Mouse (Mus musculus) thymus, adult 2 months (tissue): ENCODE measurements at regions not wholly inside any gene's neighbourhood (a gene's known extent, or its start where the extent isn't known, plus 50 kb on each side); places are given as distances from the start of the nearest gene placed in this dataset.

Source experiments
- DNase-seq: peaks from one replicate; pipeline ENCODE4 v3.0.0; 2021
- H3K27ac ChIP-seq: fragments of 200-500 bp; 2 replicates; pipeline ENCODE4 v1.5.1; 2012; ENCODE audit warnings: low read length, control low read depth; ENCODE audit not compliant: control insufficient read depth, insufficient read depth
- H3K27me3 ChIP-seq: fragments of 200-500 bp; 2 replicates; pipeline ENCODE4 v1.6.1; 2012; ENCODE audit warnings: mild to moderate bottlenecking, low read length, moderate library complexity, mixed read lengths; ENCODE audit not compliant: control insufficient read depth, insufficient read depth
- H3K36me3 ChIP-seq: fragments of 200-500 bp; 2 replicates; pipeline ENCODE4 v1.6.1; 2012; ENCODE audit warnings: mild to moderate bottlenecking, low read length, moderate library complexity; ENCODE audit not compliant: control insufficient read depth, insufficient read depth
- H3K4me1 ChIP-seq: fragments of 200-500 bp; replicated peaks from 2 replicates; pipeline ENCODE4 v1.6.1; 2012; ENCODE audit warnings: low read length; ENCODE audit not compliant: control insufficient read depth, insufficient read depth
- H3K4me3 ChIP-seq: fragments of 200-500 bp; 2 replicates; pipeline ENCODE4 v1.5.1; 2012; ENCODE audit warnings: mild to moderate bottlenecking, low read length, control low read depth, moderate library complexity; ENCODE audit not compliant: control insufficient read depth, insufficient read depth
- CTCF ChIP-seq: fragments of 200-500 bp; IDR thresholded peaks from 2 replicates; pipeline ENCODE4 v1.5.1; 2012; ENCODE audit warnings: mild to moderate bottlenecking, control low read depth, low read length, moderate library complexity, borderline replicate concordance; ENCODE audit not compliant: control insufficient read depth, poor library complexity, insufficient read depth; ENCODE audit errors: extremely low read depth
- POLR2A ChIP-seq: fragments of 200-500 bp; IDR thresholded peaks from 2 replicates; pipeline ENCODE4 v1.6.1; 2012; ENCODE audit warnings: mild to moderate bottlenecking, low read length, control low read depth, moderate library complexity; ENCODE audit not compliant: control insufficient read depth, poor library complexity, insufficient read depth; ENCODE audit errors: extremely low read depth
- WGBS: fragments of 180-500 bp; shearing (Covaris S2); methylation state at CpG from one replicate; pipeline ENCODE4 v1.1.7; 2018; 5-methylcytosine and 5-hydroxymethylcytosine counted together

GRCm38 (mm10) chr15:74387533-74387932 lies 248.6 kb downstream of the Mroh4 start:
- Histone ChIP-seq H3K4me3 (no peak overlapping the region), H3K4me1 (no peaks in the 10 kb centered on the region), H3K36me3 (no peaks in the 10 kb centered on the region), H3K27me3 (no peaks in the 10 kb centered on the region), H3K27ac (no peak overlapping the region)
- TF ChIP-seq CTCF (no peak), POLR2A (no peak)
- WGBS = 26% methylated on average over 3 of the region's 3 CpGs
- no peak for DNase-seq

DNA sequence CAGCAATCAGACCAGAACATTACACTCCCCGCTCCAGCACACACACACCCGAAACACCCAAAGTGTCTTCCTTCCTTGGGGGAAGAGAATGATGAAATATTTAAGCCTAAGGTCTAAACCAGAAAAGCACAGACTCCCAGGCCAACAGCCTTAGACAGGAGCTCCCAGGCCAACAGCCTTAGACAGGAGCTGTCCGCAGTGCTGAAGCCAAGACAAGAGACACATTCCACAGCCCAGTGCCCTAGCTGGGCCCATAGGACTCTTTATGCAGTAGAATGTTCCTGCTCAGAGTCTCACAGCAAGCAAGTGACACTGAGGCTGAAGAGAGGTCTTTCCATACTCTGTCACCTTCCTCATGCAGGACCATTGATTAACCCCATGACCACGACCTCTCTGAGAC lies 253.6 kb downstream of the Mroh4 start:
- Histone ChIP-seq H3K27me3 (no peaks in the 10 kb centered on the region), H3K4me3 (no peak overlapping the region), H3K4me1 (no peaks in the 10 kb centered on the region), H3K36me3 (no peaks in the 10 kb centered on the region), H3K27ac (no peak overlapping the region)
- TF ChIP-seq CTCF = no peak
- no peak for DNase-seq
- 71% methylated on average over 4 of the region's 4 CpGs for WGBS

GRCm38 (mm10) chr15:74379366-74379765 lies 256.8 kb downstream of the Mroh4 start:
- Histone ChIP-seq H3K4me3 (no peak overlapping the region), H3K4me1 (no peaks in the 10 kb centered on the region), H3K27ac (no peak overlapping the region), H3K36me3 (no peaks in the 10 kb centered on the region), H3K27me3 (no peaks in the 10 kb centered on the region)
- WGBS = 95% methylated on average over 6 of the region's 6 CpGs
- DNase-seq = no peak
- TF ChIP-seq POLR2A (no peak), CTCF (no peak)

GRCm38 (mm10) chr15:74369461-74369860 lies 266.7 kb downstream of the Mroh4 start:
- no peak for DNase-seq
- no peaks in the 10 kb centered on the region for H3K27me3 ChIP-seq
- H3K4me3 ChIP-seq = no peak overlapping the region
- no peaks in the 10 kb centered on the region for H3K4me1 ChIP-seq
- TF ChIP-seq CTCF = no peak
- TF ChIP-seq POLR2A = no peak
- H3K27ac ChIP-seq = no peak overlapping the region
- H3K36me3 ChIP-seq = no peaks in the 10 kb centered on the region
- WGBS = 85% methylated on average over 3 of the region's 3 CpGs

DNA sequence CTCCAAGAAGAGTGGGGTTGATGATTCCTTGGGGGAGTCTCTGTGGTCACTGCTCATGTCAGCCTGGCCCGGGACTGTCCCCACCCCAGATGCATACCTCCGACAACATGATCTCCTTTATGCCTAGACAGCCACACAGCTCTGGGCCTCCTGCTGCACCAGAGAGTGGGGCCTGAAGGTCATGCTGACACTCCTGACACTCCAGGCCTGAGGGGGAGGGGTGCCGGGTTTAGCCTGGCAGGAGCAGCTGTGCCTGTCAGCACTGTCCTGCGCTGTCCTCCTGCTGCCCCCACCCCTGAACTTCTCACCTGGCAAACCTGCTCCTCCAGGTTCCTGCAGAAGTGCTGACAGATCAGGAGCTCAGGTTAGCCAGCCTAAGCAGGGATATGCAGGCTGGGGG lies 288.2 kb downstream of the Mroh4 start:
- Histone ChIP-seq H3K4me1 (no peaks in the 10 kb centered on the region), H3K27ac (no peak overlapping the region), H3K36me3 (no peaks in the 10 kb centered on the region), H3K27me3 (no peaks in the 10 kb centered on the region), H3K4me3 (no peak overlapping the region)
- no peak for DNase-seq
- no peak for TF ChIP-seq POLR2A
- WGBS = 52% methylated on average over 4 of the region's 4 CpGs

GRCm38 (mm10) chr15:74343591-74343990 lies 292.6 kb downstream of the Mroh4 start:
- WGBS = 75% methylated on average over 6 of the region's 6 CpGs
- Histone ChIP-seq H3K36me3 (no peaks in the 10 kb centered on the region), H3K27me3 (no peaks in the 10 kb centered on the region), H3K4me3 (no peak overlapping the region), H3K27ac (no peak overlapping the region), H3K4me1 (no peaks in the 10 kb centered on the region)
- TF ChIP-seq CTCF (no peak), POLR2A (no peak)
- no peak for DNase-seq

DNA sequence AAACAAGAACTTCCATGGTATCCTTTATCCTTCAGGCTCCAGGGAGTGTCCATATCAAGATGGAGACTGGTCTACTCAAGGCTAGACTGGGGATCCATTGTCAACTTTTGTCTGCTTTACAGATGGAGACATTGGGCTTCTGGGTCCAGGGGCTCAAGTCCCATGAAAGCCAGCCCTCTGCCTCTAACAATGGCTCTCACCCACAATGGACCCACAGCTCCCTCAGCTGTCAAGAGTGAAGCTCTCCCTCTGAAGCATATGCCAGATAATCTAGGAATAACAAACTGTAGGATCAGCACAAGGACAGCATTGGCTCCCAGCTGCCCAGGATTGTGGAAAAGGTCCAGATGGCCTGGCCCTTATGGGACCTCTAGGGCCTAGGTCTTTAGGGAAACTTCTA lies 302.3 kb downstream of the Mroh4 start:
- Histone ChIP-seq H3K27ac (no peak overlapping the region), H3K36me3 (no peaks in the 10 kb centered on the region), H3K4me3 (no peak overlapping the region), H3K27me3 (no peaks in the 10 kb centered on the region), H3K4me1 (no peaks in the 10 kb centered on the region)
- no peak for DNase-seq
- TF ChIP-seq CTCF (no peak), POLR2A (no peak)

- Histone ChIP-seq H3K4me3 (no peak overlapping the region), H3K36me3 (no peaks in the 10 kb centered on the region), H3K4me1 (no peaks in the 10 kb centered on the region), H3K27ac (no peak overlapping the region), H3K27me3 (no peaks in the 10 kb centered on the region)
- 74% methylated on average over 3 of the region's 3 CpGs for WGBS
- no peak for TF ChIP-seq POLR2A
- no peak for TF ChIP-seq CTCF
- no peak for DNase-seq
Observed at GRCm38 (mm10) chr15:74330131-74330530, 306.0 kb downstream of the Mroh4 start.
